Mouse (Mus musculus) bone marrow, adult 2 months (tissue): ENCODE measurements around the gene Fam43b.

Experiments
- CTCF ChIP-seq: fragments of 200-500 bp; IDR thresholded peaks from 2 replicates; pipeline ENCODE4 v1.5.1; 2011; ENCODE audit warnings: low read length, control low read depth; ENCODE audit not compliant: control insufficient read depth, insufficient read depth
- POLR2A ChIP-seq: fragments of 200-500 bp; IDR thresholded peaks from 2 replicates; pipeline ENCODE4 v1.6.1; 2011; ENCODE audit warnings: low read depth, mild to moderate bottlenecking, control low read depth, low read length, borderline replicate concordance; ENCODE audit not compliant: control insufficient read depth

DNA sequence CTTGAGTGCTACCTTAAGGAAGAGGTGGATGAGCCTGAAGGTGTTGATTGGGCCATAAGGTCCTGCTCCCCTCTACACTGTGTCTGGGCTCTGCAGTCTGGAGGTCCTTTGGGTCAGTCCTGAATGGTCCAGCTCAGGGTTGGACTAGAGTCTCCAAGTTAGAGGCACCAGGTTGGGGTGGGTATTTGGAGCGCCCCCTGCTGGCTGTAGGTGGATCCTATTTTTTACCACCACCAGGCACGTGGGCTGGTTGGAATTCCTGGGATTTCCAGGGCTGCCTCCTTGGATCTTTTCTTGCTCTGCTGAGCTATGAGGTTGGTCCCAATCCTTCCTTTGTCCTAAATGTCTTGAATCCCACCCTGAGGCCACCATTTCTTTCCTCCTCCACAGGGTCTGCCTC is 8.5 kb upstream of the Fam43b start:
- TF ChIP-seq CTCF (peak; percentile 71), POLR2A (no peak)
